Mouse (Mus musculus) forebrain, embryonic 11.5 days (tissue): Measurements from ENCODE around the gene Ass1. TPM values are rescaled to one million over a fixed set of nuclear protein-coding genes. Genes with fewer than 3 reads are reported as not detected.

ENCODE experiments used
- ATAC-seq: fragments of 200-750 bp; cut with Nextera tagmentation; replicated peaks from 2 replicates; pipeline ENCODE4 v1.8.0; 2017; ENCODE audit warnings: moderate TSS enrichment; ENCODE audit not compliant: low FRiP score
- DNase-seq: peaks from one replicate; pipeline ENCODE4 v3.0.0-alpha.2; 2017; ENCODE audit warnings: low spot score
- H3K27ac ChIP-seq: fragments of 300-500 bp; sonication (generic); 2 replicates; pipeline ENCODE4 v1.5.1; 2014; ENCODE audit warnings: low read depth, low read length
- H3K27me3 ChIP-seq: fragments of 300-500 bp; sonication (generic); 2 replicates; pipeline ENCODE4 v1.6.1; 2014; ENCODE audit warnings: mild to moderate bottlenecking, low read length, mixed read lengths; ENCODE audit not compliant: control insufficient read depth, insufficient read depth
- H3K36me3 ChIP-seq: fragments of 300-500 bp; sonication (generic); 2 replicates; pipeline ENCODE4 v1.6.1; 2014; ENCODE audit warnings: mild to moderate bottlenecking, low read length, moderate library complexity, mixed read lengths; ENCODE audit not compliant: control insufficient read depth, insufficient read depth
- H3K4me1 ChIP-seq: fragments of 300-500 bp; sonication (generic); replicated peaks from 2 replicates; pipeline ENCODE4 v1.6.1; 2014; ENCODE audit warnings: low read length, mixed read lengths; ENCODE audit not compliant: control insufficient read depth, insufficient read depth
- H3K4me2 ChIP-seq: fragments of 300-500 bp; sonication (generic); 2 replicates; pipeline ENCODE4 v1.6.1; 2014; ENCODE audit warnings: low read depth, mild to moderate bottlenecking, low read length, moderate library complexity, mixed read lengths; ENCODE audit not compliant: severe bottlenecking
- H3K4me3 ChIP-seq: fragments of 300-500 bp; sonication (generic); 2 replicates; pipeline ENCODE4 v1.5.1; 2014; ENCODE audit warnings: low read depth, low read length
- H3K9ac ChIP-seq: fragments of 300-500 bp; sonication (generic); 2 replicates; pipeline ENCODE4 v1.6.1; 2014; ENCODE audit warnings: low read length
- H3K9me3 ChIP-seq: fragments of 300-500 bp; sonication (generic); 2 replicates; pipeline ENCODE4 v1.6.1; 2016; ENCODE audit warnings: low read length, mixed read lengths; ENCODE audit not compliant: control insufficient read depth
- WGBS: fragments of 180-500 bp; shearing (Covaris S2); extraction: QIAGEN DNeasy Blood & Tissue Kit; methylation state at CpG from one replicate; pipeline ENCODE4 v1.1.7; 2014; 5-methylcytosine and 5-hydroxymethylcytosine counted together
- polyA plus RNA-seq: library from polyadenylated mRNA; unstranded; fragments of >200 nt; fragmentation: Nextera tagmentation; extraction: Ambion mirVana; gene quantifications from 2 replicates; pipeline ENCODE4 v1.2.1, GENCODE M21; 2014

The Ass1 gene
- polyA plus RNA-seq, 1 experiment from 2014 or later, result 3.3 TPM

- no peak overlapping the region for H3K9ac ChIP-seq
- DNase-seq, result no peak
These were observed 19.2 kb downstream of the Ass1 start for GRCm38 (mm10) chr2:31489166-31489565.

DNA sequence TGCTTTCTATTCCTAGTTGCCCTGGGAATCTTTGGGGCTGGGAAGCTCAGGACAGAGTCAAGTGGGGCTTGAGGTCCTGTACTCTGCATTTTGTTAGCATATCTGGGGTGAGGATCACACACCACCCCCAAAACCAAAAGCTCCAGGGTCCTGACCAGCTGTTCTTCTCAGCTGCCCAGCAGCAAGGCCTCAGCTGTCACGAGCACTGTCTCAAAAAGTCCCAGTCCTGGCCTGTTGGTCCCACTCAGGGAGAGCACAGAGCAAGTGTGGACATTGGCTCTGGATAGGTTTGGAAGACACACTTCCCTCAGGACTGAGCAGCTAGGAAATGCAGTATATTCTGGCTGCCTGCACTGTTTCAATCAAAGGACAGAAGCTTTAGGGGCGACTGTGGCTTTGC, 20.5 kb downstream of the Ass1 start:
- ATAC-seq, result no peak
- Histone ChIP-seq H3K9me3 (no peaks in the 10 kb centered on the region; the same call in 1 of the 2 replicates), H3K36me3 (no peaks in the 10 kb centered on the region), H3K27ac (no peak overlapping the region), H3K4me1 (peaks cover 19% of the 10 kb centered on the region), H3K27me3 (peaks cover 57% of the 10 kb centered on the region), H3K9ac (no peak overlapping the region), H3K4me3 (no peak overlapping the region), H3K4me2 (no peak overlapping the region)
- no peak for DNase-seq
- WGBS, result 86% methylated on average over 2 of the region's 2 CpGs

More at GRCm38 (mm10) chr2:31489166-31489565, 19.2 kb downstream of the Ass1 start:
- Histone ChIP-seq H3K4me3 (no peak overlapping the region), H3K36me3 (no peaks in the 10 kb centered on the region), H3K27ac (no peak overlapping the region), H3K27me3 (peaks cover 59% of the 10 kb centered on the region), H3K9me3 (no peaks in the 10 kb centered on the region; the same call in 1 of the 2 replicates), H3K4me2 (no peak overlapping the region), H3K4me1 (peaks cover 9% of the 10 kb centered on the region)
- 40% methylated on average over 12 of the region's 12 CpGs for WGBS
- no peak for ATAC-seq

- Histone ChIP-seq H3K36me3 (no peaks in the 10 kb centered on the region), H3K27me3 (peaks cover 63% of the 10 kb centered on the region), H3K27ac (no peak overlapping the region), H3K4me1 (peaks cover 28% of the 10 kb centered on the region), H3K9me3 (no peaks in the 10 kb centered on the region; the same call in 1 of the 2 replicates), H3K4me3 (no peak overlapping the region), H3K4me2 (no peak overlapping the region), H3K9ac (no peak overlapping the region)
- ATAC-seq (no peak), DNase-seq (no peak)
- 90% methylated on average over 8 of the region's 8 CpGs for WGBS
These were observed 22.3 kb downstream of the Ass1 start for GRCm38 (mm10) chr2:31492308-31492707.

DNA sequence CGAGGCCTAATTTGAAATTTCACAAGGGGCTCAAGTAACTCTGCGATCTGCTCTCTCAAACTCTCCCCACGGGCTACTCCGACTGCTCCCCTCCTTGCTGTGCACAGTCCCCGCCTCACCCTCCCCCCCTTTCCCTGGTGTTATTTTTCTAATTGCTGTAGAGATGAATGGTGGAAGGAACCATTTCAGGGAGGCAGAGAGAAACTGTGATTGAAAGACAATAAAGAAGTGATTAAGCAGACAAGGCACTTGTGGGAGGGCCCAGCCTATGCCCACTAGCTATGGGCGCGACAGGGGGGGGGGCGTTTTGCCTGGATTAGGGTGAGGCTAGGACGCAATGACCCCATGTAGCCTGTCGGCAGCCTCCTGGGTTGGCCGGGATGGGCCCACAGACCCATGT, 23.2 kb downstream of the Ass1 start:
- 24% methylated on average over 11 of the region's 11 CpGs for WGBS
- H3K27ac ChIP-seq, result no peak overlapping the region
- H3K36me3 ChIP-seq, result no peaks in the 10 kb centered on the region
- 0 out of 2 replicates have a peak, but pooled peaks have one; percentile 28 for ATAC-seq
- H3K4me2 ChIP-seq, result no peak overlapping the region
- H3K27me3 ChIP-seq, result peaks cover 63% of the 10 kb centered on the region
- H3K9me3 ChIP-seq, result no peaks in the 10 kb centered on the region; the same call in 1 of the 2 replicates
- peaks cover 35% of the 10 kb centered on the region for H3K4me1 ChIP-seq
- no peak overlapping the region for H3K4me3 ChIP-seq
- DNase-seq, result no peak
- no peak overlapping the region for H3K9ac ChIP-seq

GRCm38 (mm10) chr2:31494315-31494714, 24.3 kb downstream of the Ass1 start:
- H3K9me3 ChIP-seq, result no peaks in the 10 kb centered on the region; the same call in 1 of the 2 replicates
- no peak overlapping the region for H3K4me3 ChIP-seq
- H3K9ac ChIP-seq, result no peak overlapping the region
- no peak overlapping the region for H3K27ac ChIP-seq
- peaks cover 64% of the 10 kb centered on the region for H3K27me3 ChIP-seq
- no peak overlapping the region for H3K4me2 ChIP-seq
- peaks cover 44% of the 10 kb centered on the region for H3K4me1 ChIP-seq
- DNase-seq (no peak), ATAC-seq (no peak)
- WGBS, result 37% methylated on average over 5 of the region's 5 CpGs
- no peaks in the 10 kb centered on the region for H3K36me3 ChIP-seq

DNA sequence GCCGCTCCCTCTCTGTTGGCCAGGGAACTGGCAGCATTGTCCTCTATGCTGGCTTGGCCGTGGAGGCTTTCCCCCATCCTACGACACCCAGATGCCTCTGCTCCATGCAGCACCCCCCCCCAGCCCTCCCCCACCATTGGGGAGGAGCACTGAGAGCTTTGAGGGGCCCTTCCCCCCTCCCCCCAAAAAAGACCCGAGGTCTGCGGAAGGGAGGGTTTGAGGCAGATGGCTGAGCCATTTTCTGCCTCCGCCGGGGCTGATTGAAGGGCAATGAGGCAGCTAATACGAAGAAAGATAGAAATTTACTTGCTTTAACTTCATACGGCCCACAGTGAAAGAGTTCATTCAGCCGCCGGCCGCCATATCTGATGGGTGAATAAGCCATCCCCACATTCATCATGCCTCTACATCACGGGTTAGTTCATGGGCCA, 25.1 kb downstream of the Ass1 start:
- Histone ChIP-seq H3K9me3 (no peaks in the 10 kb centered on the region; the same call in 1 of the 2 replicates), H3K36me3 (no peaks in the 10 kb centered on the region), H3K4me1 (peaks cover 50% of the 10 kb centered on the region), H3K27me3 (peaks cover 62% of the 10 kb centered on the region), H3K4me3 (no peak overlapping the region), H3K9ac (no peak overlapping the region), H3K27ac (no peak overlapping the region), H3K4me2 (peak overlapping the region; percentile 32; the same call in 1 of the 2 replicates)
- peak; percentile 79 for DNase-seq
- 18% methylated on average over 12 of the region's 13 CpGs for WGBS
- 0 out of 2 replicates have a peak, but pooled peaks have one; percentile 13 for ATAC-seq

DNA sequence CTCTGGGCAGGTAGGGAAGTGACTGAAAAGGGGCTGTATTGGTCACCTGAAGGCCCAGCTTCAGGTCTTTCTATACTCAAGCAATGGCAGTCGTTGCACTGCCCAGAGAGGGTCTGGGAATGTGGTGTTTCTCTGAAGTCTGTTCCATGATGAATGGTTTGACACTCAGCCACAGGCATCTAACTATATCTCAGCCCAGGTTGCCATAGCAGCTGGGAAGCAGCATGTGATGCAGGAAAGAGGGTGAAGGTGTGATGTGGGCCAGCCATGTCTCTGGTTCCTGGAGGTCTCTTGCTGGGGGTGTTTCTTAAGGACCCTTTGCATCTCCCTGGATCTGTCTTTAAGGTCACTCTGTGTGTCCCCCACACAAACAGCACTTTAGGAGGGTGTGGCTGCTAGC, 26.1 kb downstream of the Ass1 start:
- no peaks in the 10 kb centered on the region; the same call in 1 of the 2 replicates for H3K9me3 ChIP-seq
- peaks cover 64% of the 10 kb centered on the region for H3K27me3 ChIP-seq
- no peak overlapping the region for H3K4me3 ChIP-seq
- no peak for ATAC-seq
- H3K36me3 ChIP-seq, result no peaks in the 10 kb centered on the region
- 79% methylated on average over 1 of the region's 1 CpGs for WGBS
- H3K27ac ChIP-seq, result no peak overlapping the region
- H3K4me1 ChIP-seq, result peaks cover 60% of the 10 kb centered on the region
- H3K9ac ChIP-seq, result no peak overlapping the region
- no peak overlapping the region for H3K4me2 ChIP-seq
- no peak for DNase-seq

GRCm38 (mm10) chr2:31497113-31497512, 27.1 kb downstream of the Ass1 start:
- Histone ChIP-seq H3K36me3 (no peaks in the 10 kb centered on the region), H3K4me2 (no peak overlapping the region), H3K4me3 (no peak overlapping the region), H3K4me1 (peaks cover 60% of the 10 kb centered on the region), H3K9ac (no peak overlapping the region; the same call in 1 of the 2 replicates), H3K9me3 (no peaks in the 10 kb centered on the region; the same call in 1 of the 2 replicates), H3K27ac (no peak overlapping the region), H3K27me3 (peaks cover 66% of the 10 kb centered on the region)
- ATAC-seq, result no peak
- DNase-seq, result no peak
- WGBS, result 31% methylated on average over 7 of the region's 7 CpGs

- peaks cover 63% of the 10 kb centered on the region for H3K4me1 ChIP-seq
- H3K4me2 ChIP-seq, result no peak overlapping the region
- 44% methylated on average over 19 of the region's 19 CpGs for WGBS
These were observed 27.6 kb downstream of the Ass1 start for GRCm38 (mm10) chr2:31497635-31498034.

More at GRCm38 (mm10) chr2:31497635-31498034, 27.6 kb downstream of the Ass1 start:
- Histone ChIP-seq H3K9me3 (no peaks in the 10 kb centered on the region), H3K9ac (no peak overlapping the region; the same call in 1 of the 2 replicates), H3K27ac (no peak overlapping the region), H3K4me3 (no peak overlapping the region), H3K27me3 (peaks cover 72% of the 10 kb centered on the region), H3K36me3 (no peaks in the 10 kb centered on the region)
- DNase-seq (no peak), ATAC-seq (no peak)
